7 mouse cellular contexts compared by ENCODE assay signal in genomic region chr11:72607469-72608070, GRCm38 (mm10). TPM values are rescaled to one million over a fixed set of nuclear protein-coding genes. Genes with fewer than 3 reads are reported as not detected.
A peak's percentile ranks its signal among the peaks of the same experiment; 100 is the strongest.
DNase-seq lines count a peak whose midpoint lies in the region; ATAC-seq and TF ChIP-seq lines count a peak whose summit lies in the region.

No protein-coding gene starts in this region.

- peak overlapping the region; percentile 62 for H3K4me3 ChIP-seq in cortical plate, adult 2 months (ENCODE audit: insufficient read depth, low read length)
- H3K4me3 ChIP-seq in limb, embryonic 14.5 days (replicated peaks; ENCODE audit: low read length), result peak overlapping the region; percentile 98
- H3K4me3 ChIP-seq in midbrain, embryonic 13.5 days (replicated peaks), result peak overlapping the region; percentile 97

- peak; percentile 6 for ATAC-seq in inflammation-experienced regulatory T-cells, adult 6 months
- peak; percentile 28 for ATAC-seq in limb, embryonic 14.5 days (ENCODE audit: low FRiP score, low read depth)
- ATAC-seq in midbrain, embryonic 13.5 days, result peak; percentile 51

- H3K36me3 ChIP-seq in limb, embryonic 14.5 days (ENCODE audit: control insufficient read depth, insufficient read depth, low read length), result no peaks in the 10 kb centered on the region
- H3K36me3 ChIP-seq in midbrain, embryonic 13.5 days, result no peaks in the 10 kb centered on the region

- TF ChIP-seq CTCF in cortical plate, adult 2 months (IDR thresholded peaks at IDR 0.05; ENCODE audit: extremely low read depth, insufficient read depth, low read length), result no peak

- H3K27ac ChIP-seq in cortical plate, adult 2 months (ENCODE audit: insufficient read depth, low read length), result peak overlapping the region; percentile 98
- peak overlapping the region; percentile 98 for H3K27ac ChIP-seq in limb, embryonic 14.5 days (replicated peaks; ENCODE audit: low read depth, low read length)
- H3K27ac ChIP-seq in midbrain, embryonic 13.5 days, result peak overlapping the region; percentile 97

- no peaks in the 10 kb centered on the region for H3K9me3 ChIP-seq in limb, embryonic 14.5 days (ENCODE audit: control insufficient read depth, low read length)
- no peaks in the 10 kb centered on the region for H3K9me3 ChIP-seq in midbrain, embryonic 13.5 days

- H3K9ac ChIP-seq in limb, embryonic 14.5 days (ENCODE audit: low read depth, low read length, severe bottlenecking), result peak overlapping the region; percentile 95
- peak overlapping the region; percentile 98 for H3K9ac ChIP-seq in midbrain, embryonic 13.5 days (replicated peaks)

- DNase-seq in adipocyte (ENCODE audit: low spot score), result peak; percentile 82
- peak; percentile 89 for DNase-seq in gastrocnemius, postnatal 25 days
- DNase-seq in limb, embryonic 14.5 days (ENCODE audit: low spot score), result peak; percentile 74
- DNase-seq in spleen, postnatal 36 days (ENCODE audit: low spot score in 2 of 2), result peak; percentile 77 to 78

- H3K4me1 ChIP-seq in cortical plate, adult 2 months (ENCODE audit: control insufficient read depth, insufficient read depth, low read length), result peaks cover 2% of the 10 kb centered on the region; the same call in 1 of the 2 replicates
- H3K4me1 ChIP-seq in limb, embryonic 14.5 days (ENCODE audit: control insufficient read depth, insufficient read depth, low read length), result peaks cover 7% of the 10 kb centered on the region; the same call in 1 of the 2 replicates
- H3K4me1 ChIP-seq in midbrain, embryonic 13.5 days (replicated peaks), result peaks cover 24% of the 10 kb centered on the region

- H3K4me2 ChIP-seq in limb, embryonic 14.5 days (replicated peaks; ENCODE audit: low read depth, low read length, severe bottlenecking), result peak overlapping the region; percentile 67
- H3K4me2 ChIP-seq in midbrain, embryonic 13.5 days (replicated peaks), result peak overlapping the region; percentile 62

- 0% methylated on average over 43 of the region's 79 CpGs for WGBS in limb, embryonic 14.5 days
- under 1% methylated on average over 71 of the region's 79 CpGs for WGBS in midbrain, embryonic 13.5 days

- H3K27me3 ChIP-seq in limb, embryonic 14.5 days (ENCODE audit: control insufficient read depth, insufficient read depth, low read length), result no peaks in the 10 kb centered on the region
- H3K27me3 ChIP-seq in midbrain, embryonic 13.5 days, result no peaks in the 10 kb centered on the region

- no peak for TF ChIP-seq POLR2A in cortical plate, adult 2 months (IDR thresholded peaks at IDR 0.05; ENCODE audit: extremely low read depth, insufficient read depth, low read length)
- no peak for TF ChIP-seq POLR2A in limb, embryonic 14.5 days (IDR thresholded peaks at IDR 0.05; ENCODE audit: borderline replicate concordance, extremely low read depth, insufficient read depth, insufficient read length)

RNA-seq across cellular contexts. Expression of gene Ube2g1, which starts 0.5 kb away (rescaled TPM):
- 39.8 and 41.0 TPM in 2 replicates for polyA plus RNA-seq in cortical plate, adult 2 months (2012; rRNA removed)
- 10 to 100 TPM; 74.3 to 77.4 TPM for total RNA-seq in gastrocnemius, postnatal 25 days (2021)
- polyA plus RNA-seq in inflammation-experienced regulatory T-cells, adult 6 months (2017; shearing (Covaris generic)), result 10 to 100 TPM; 38.6 to 45.4 (median 42.8) TPM
- polyA plus RNA-seq in limb, embryonic 14.5 days (2012; rRNA removed), result 30.4 and 30.5 TPM in 2 replicates
- 69.7 and 74.8 TPM in 2 replicates for polyA plus RNA-seq in limb, embryonic 14.5 days (2014; fragmentation: Nextera tagmentation; extraction: Ambion mirVana)
- polyA plus RNA-seq in midbrain, embryonic 13.5 days (2015; fragmentation: Nextera tagmentation; extraction: Ambion mirVana), result 106 and 109 TPM in 2 replicates

RNA-seq across cellular contexts. Expression of gene Spns3, which starts 57.3 kb away (rescaled TPM):
- 0.33 and 0.36 TPM in 2 replicates for polyA plus RNA-seq in cortical plate, adult 2 months (2012; rRNA removed)
- total RNA-seq in gastrocnemius, postnatal 25 days (2021), result under 1 TPM; 0.11 to 0.26 TPM
- 1 to 10 TPM in 1 of 3 experiments, under 1 TPM in 2; 0.24 to 1.2 (median 0.25) TPM for polyA plus RNA-seq in inflammation-experienced regulatory T-cells, adult 6 months (2017; shearing (Covaris generic))
- 0.41 and 0.50 TPM in 2 replicates for polyA plus RNA-seq in limb, embryonic 14.5 days (2012; rRNA removed)
- polyA plus RNA-seq in limb, embryonic 14.5 days (2014; fragmentation: Nextera tagmentation; extraction: Ambion mirVana), result 0.62 and 0.68 TPM in 2 replicates
- polyA plus RNA-seq in midbrain, embryonic 13.5 days (2015; fragmentation: Nextera tagmentation; extraction: Ambion mirVana), result 0.10 TPM in 1 of 2 replicates, not detected in the other

Comparison
In these comparisons a context has a peak if more than half of its experiments do, and no peak if none do; other contexts are left out.
1. Peak in every context shown above with its lines: DNase-seq, ATAC-seq, H3K4me3 ChIP-seq and H3K27ac ChIP-seq.